Mouse (Mus musculus) gastrocnemius, postnatal 10 days (tissue): ENCODE results near the gene Hist1h4j. TPM values are rescaled to one million over a fixed set of nuclear protein-coding genes. Genes with fewer than 3 reads are reported as not detected.
"Not testable (repeated sequence)": the region's sequence is repeated elsewhere in the genome, so short reads cannot be mapped to it uniquely, and the experiment has no call there.

Source experiments
- DNase-seq: peaks from one replicate; pipeline ENCODE4 v3.0.0; 2021; ENCODE audit warnings: mixed read lengths
- microRNA-seq, 2 experiments: library from miRNA; unstranded; fragments of <30 nt; microRNA quantifications; one replicate each; pipeline ENCODE4 v1.2.0; 2021
- total RNA-seq, 2 experiments: library from RNA; stranded (reverse); gene quantifications; 2 replicates each; pipeline ENCODE4 v1.2.3; 2021

The Hist1h4j gene
- total RNA-seq, 2 experiments from 2014 or later = 32.2 to 32.7 TPM

DNA sequence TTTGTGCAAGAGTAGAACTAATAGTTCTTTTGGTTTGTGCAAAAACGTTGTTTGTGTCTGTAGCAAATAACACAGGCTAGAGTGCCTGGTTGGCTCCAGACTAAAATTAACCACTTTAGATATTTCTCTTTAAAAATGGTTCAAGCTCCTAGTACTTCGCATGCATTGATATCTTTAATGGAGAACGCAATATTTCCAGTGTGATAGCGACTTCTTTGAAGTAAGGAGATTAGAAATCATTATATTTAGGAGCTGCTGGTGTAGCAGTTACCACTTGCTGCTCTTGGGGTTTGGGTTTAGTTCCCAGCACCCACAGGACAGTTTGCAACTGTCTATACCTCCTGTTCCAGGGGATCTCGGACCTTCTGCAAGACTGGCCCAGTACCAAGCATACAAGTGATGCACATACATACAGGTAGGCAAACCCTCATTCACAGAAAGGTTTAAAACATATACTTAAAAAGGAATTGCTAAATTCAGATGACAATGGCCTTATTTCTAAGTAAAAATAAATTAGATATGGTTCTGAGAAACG is 46.2 kb downstream of the Hist1h4j start:
- no peak for DNase-seq

GRCm38 (mm10) chr13:21781639-21782038 is 46.8 kb downstream of the Hist1h4j start:
- DNase-seq = no peak

DNA sequence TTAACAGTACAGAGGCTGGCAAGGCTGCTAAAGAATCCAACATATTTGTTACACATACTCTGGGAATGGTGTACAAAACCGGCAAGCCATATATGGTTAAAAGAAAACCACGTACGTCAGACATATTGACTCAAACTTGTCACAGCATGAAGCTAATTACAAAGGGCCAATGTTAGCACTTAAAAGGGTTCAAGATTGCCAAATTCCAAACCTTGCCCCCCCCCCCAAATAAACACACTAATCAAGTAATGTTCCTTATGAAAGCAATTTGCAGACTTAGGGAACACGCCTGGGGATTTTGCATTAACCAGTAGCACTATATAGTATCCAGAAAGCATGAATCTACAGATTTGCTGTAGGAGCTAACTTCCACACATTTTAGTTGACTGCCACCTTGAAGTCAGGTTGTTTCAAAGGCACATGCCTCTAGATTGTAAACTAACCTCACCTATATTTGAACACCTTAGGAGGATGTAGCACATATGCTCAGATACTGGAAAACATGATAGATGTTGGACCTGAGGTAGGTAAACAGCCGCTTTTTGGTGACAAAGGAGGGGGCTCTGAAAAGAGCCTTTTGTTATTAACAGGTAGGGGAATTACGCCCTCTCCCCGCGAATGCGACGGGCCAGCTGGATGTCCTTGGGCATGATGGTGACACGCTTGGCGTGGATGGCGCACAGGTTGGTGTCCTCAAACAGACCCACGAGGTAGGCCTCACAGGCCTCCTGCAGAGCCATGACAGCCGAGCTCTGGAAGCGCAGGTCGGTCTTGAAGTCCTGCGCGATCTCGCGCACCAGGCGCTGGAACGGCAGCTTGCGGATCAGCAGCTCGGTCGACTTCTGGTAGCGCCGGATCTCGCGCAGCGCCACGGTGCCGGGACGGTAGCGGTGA is 47.7 kb downstream of the Hist1h4j start:
- DNase-seq = not testable (repeated sequence)

DNA sequence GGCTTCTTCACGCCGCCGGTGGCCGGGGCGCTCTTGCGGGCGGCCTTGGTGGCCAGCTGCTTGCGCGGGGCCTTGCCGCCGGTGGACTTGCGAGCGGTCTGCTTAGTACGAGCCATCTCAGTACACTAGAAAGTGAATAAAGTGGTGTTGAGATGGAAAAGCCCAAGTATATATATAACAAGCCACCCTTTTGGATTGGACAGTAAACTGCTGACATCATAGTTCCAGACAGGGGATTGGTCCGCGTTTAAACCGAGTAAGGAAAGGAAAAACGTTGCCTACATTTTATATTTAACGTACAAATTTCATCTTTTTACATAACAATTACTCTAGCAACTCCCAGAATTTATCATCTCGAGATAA is 48.4 kb downstream of the Hist1h4j start, which contains the start of gene Hist1h3i:
TSS of gene Hist1h3i (minus strand) at position 116 of the 363 bp plus-strand sequence.
- peak; percentile 8 for DNase-seq

DNA sequence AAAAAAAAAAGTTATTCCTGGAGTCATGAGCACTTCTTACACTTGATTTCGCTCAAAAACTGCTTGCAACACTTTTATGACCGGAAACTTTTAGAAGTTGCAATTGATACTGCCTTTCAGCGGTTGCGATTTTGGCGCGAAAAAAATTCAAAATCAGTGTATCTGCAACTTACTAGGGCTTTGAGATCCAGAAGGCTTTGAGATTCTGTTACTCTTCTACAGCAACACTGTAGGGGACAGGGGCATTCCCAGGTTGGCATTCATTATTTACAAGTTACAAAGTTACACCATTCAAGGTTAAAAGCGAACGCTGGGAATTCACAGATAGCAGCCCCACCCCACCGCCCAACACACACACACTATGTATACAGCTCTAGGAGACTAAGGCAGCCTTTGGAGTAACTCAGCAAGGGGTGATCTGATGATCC is 48.9 kb downstream of the Hist1h4j start:
- DNase-seq = no peak

GRCm38 (mm10) chr13:21784311-21784710 is 49.4 kb downstream of the Hist1h4j start:
- DNase-seq = no peak

Small RNA genes lying within 50 kb of the gene (microRNA-seq; reads per million reads assigned to microRNA genes)
- gene Gm44357 (0 reads per million in 2 experiments), gene Gm44367 (0 reads per million in 2 experiments), gene Gm44454 (0 reads per million in 2 experiments)

Other genes starting within 250 kb of the Hist1h4j start
- gene AK157302, start 239.8 kb upstream of the Hist1h4j start, total RNA-seq = 10 to 100 TPM; 11.5 to 12.4 TPM
- 100 to 1,000 TPM; 118 to 122 TPM for gene Gm11273, start 233.6 kb upstream of the Hist1h4j start, total RNA-seq
- 10 to 100 TPM in 1 of 2 experiments, 1 to 10 TPM in 1; 8.0 to 11.4 TPM for gene Zkscan8, start 203.9 kb upstream of the Hist1h4j start, total RNA-seq
- not detected for gene Olfr1366, start 192.3 kb upstream of the Hist1h4j start, total RNA-seq
- gene Olfr1535, start 175.2 kb upstream of the Hist1h4j start, total RNA-seq = not detected
- gene Olfr1364, start 153.3 kb upstream of the Hist1h4j start, total RNA-seq = not detected
- not detected for gene Olfr1362, start 121.0 kb upstream of the Hist1h4j start, total RNA-seq
- not detected for gene Olfr11, start 92.5 kb upstream of the Hist1h4j start, total RNA-seq
- gene Olfr1361, start 71.7 kb upstream of the Hist1h4j start, total RNA-seq = not detected
- not detected for gene Olfr1360, start 57.7 kb upstream of the Hist1h4j start, total RNA-seq
- not detected for gene Olfr1359, start 37.0 kb upstream of the Hist1h4j start, total RNA-seq
- 100 to 1,000 TPM; 184 to 186 TPM for gene Hist1h2bl, start 18.9 kb upstream of the Hist1h4j start, total RNA-seq
- gene Hist1h2ai, start 18.6 kb upstream of the Hist1h4j start, total RNA-seq = 100 to 1,000 TPM; 125 TPM
- 100 to 1,000 TPM; 240 to 265 TPM for gene Hist1h3h, start 17.4 kb upstream of the Hist1h4j start, total RNA-seq
- 10 to 100 TPM; 50.7 to 68.7 TPM for gene Hist1h2bm, start 13.0 kb upstream of the Hist1h4j start, total RNA-seq
- 100 to 1,000 TPM; 439 to 508 TPM for gene Hist1h4k, start 15.4 kb downstream of the Hist1h4j start, total RNA-seq
- 10 to 100 TPM; 71.7 to 78.9 TPM for gene Hist1h2ak, start 18.8 kb downstream of the Hist1h4j start, total RNA-seq
- gene Hist1h2bn, start 19.1 kb downstream of the Hist1h4j start, total RNA-seq = 100 to 1,000 TPM in 1 of 2 experiments, 10 to 100 TPM in 1; 94.7 to 110 TPM
- gene Hist1h1b, start 45.6 kb downstream of the Hist1h4j start, total RNA-seq = 100 to 1,000 TPM; 122 to 129 TPM
- gene Hist1h3i, start 48.3 kb downstream of the Hist1h4j start, total RNA-seq = 100 to 1,000 TPM; 199 to 235 TPM
- gene Hist1h2an, start 52.2 kb downstream of the Hist1h4j start, total RNA-seq = 10 to 100 TPM; 37.8 to 38.8 TPM
- gene Hist1h2bp, start 52.4 kb downstream of the Hist1h4j start, total RNA-seq = 10 to 100 TPM; 78.8 to 79.4 TPM
- 100 to 1,000 TPM; 140 to 150 TPM for gene Hist1h2bq, start 75.1 kb downstream of the Hist1h4j start, total RNA-seq
- 100 to 1,000 TPM; 240 to 250 TPM for gene Hist1h2ao, start 75.4 kb downstream of the Hist1h4j start, total RNA-seq
- 100 to 1,000 TPM; 345 to 353 TPM for gene Hist1h4m, start 76.7 kb downstream of the Hist1h4j start, total RNA-seq
- 10 to 100 TPM; 17.9 to 46.6 TPM for gene Hist1h4n, start 97.1 kb downstream of the Hist1h4j start, total RNA-seq
- 100 to 1,000 TPM in 1 of 2 experiments, 10 to 100 TPM in 1; 86.5 to 153 TPM for gene Hist1h2ap, start 98.4 kb downstream of the Hist1h4j start, total RNA-seq
- 100 to 1,000 TPM; 139 to 146 TPM for gene Hist1h2br, start 98.7 kb downstream of the Hist1h4j start, total RNA-seq
- gene Zfp184, start 210.0 kb downstream of the Hist1h4j start, total RNA-seq = 1 to 10 TPM in 1 of 2 experiments, under 1 TPM in 1; 0.73 to 1.2 TPM
- not detected for gene Pom121l2, start 246.1 kb downstream of the Hist1h4j start, total RNA-seq